Mouse (Mus musculus) lung, embryonic 15.5 days (tissue): ENCODE results near the gene Helz. TPM values are rescaled to one million over a fixed set of nuclear protein-coding genes. Genes with fewer than 3 reads are reported as not detected.
"Not testable (repeated sequence)": the region's sequence is repeated elsewhere in the genome, so short reads cannot be mapped to it uniquely, and the experiment has no call there.

Experiments
- ATAC-seq: fragments of 200-750 bp; cut with Nextera tagmentation; 2 replicates; pipeline ENCODE4 v1.8.0; 2017; ENCODE audit warnings: moderate number of reproducible peaks, borderline replicate concordance; ENCODE audit not compliant: low FRiP score, low TSS enrichment; ENCODE audit errors: extremely low read depth
- H3K27ac ChIP-seq: fragments of 300-500 bp; sonication (generic); 2 replicates; pipeline ENCODE4 v1.5.1; 2015; ENCODE audit warnings: moderate library complexity, mild to moderate bottlenecking, inconsistent platforms
- H3K27me3 ChIP-seq: fragments of 300-500 bp; sonication (generic); 2 replicates; pipeline ENCODE4 v1.6.1; 2015; ENCODE audit warnings: inconsistent platforms
- H3K36me3 ChIP-seq: fragments of 300-500 bp; sonication (generic); 2 replicates; pipeline ENCODE4 v1.6.1; 2015; ENCODE audit warnings: inconsistent platforms
- H3K4me1 ChIP-seq: fragments of 300-500 bp; sonication (generic); 2 replicates; pipeline ENCODE4 v1.6.1; 2015; ENCODE audit warnings: inconsistent platforms
- H3K4me2 ChIP-seq: fragments of 300-500 bp; sonication (generic); 2 replicates; pipeline ENCODE4 v1.6.1; 2015; ENCODE audit warnings: inconsistent platforms, mild to moderate bottlenecking, moderate library complexity
- H3K4me3 ChIP-seq: fragments of 300-500 bp; sonication (generic); 2 replicates; pipeline ENCODE4 v1.5.1; 2015; ENCODE audit warnings: mild to moderate bottlenecking, inconsistent platforms
- H3K9ac ChIP-seq: fragments of 300-500 bp; sonication (generic); 2 replicates; pipeline ENCODE4 v1.6.1; 2015; ENCODE audit warnings: inconsistent platforms
- H3K9me3 ChIP-seq: fragments of 300-500 bp; sonication (generic); 2 replicates; pipeline ENCODE4 v1.6.1; 2016; ENCODE audit warnings: inconsistent platforms
- WGBS: fragments of 180-500 bp; shearing (Covaris S2); methylation state at CpG from one replicate; pipeline ENCODE4 v1.1.7; 2015; 5-methylcytosine and 5-hydroxymethylcytosine counted together
- polyA plus RNA-seq: library from polyadenylated mRNA; unstranded; fragments of >200 nt; fragmentation: Nextera tagmentation; extraction: Ambion mirVana; gene quantifications from 2 replicates; pipeline ENCODE4 v1.2.1, GENCODE M21; 2015

Helz gene
- 17.1 and 20.2 TPM in 2 replicates for polyA plus RNA-seq

- Histone ChIP-seq H3K4me2 (peak within 1 kb of the TSS; percentile 98), H3K27ac (peak within 1 kb of the TSS; percentile 83), H3K4me1 (peaks cover 19% of the 10 kb centered on the region), H3K9ac (peak within 1 kb of the TSS; percentile 93), H3K36me3 (peaks cover 20% of the 10 kb centered on the region; the same call in 1 of the 2 replicates), H3K9me3 (no peaks in the 10 kb centered on the region), H3K4me3 (peak within 1 kb of the TSS; percentile 99), H3K27me3 (no peaks in the 10 kb centered on the region)
- under 1% methylated on average over 68 of the region's 70 CpGs for WGBS
- peak; percentile 79 for ATAC-seq
Measured at GRCm38 (mm10) chr11:107547351-107548203, at the start of gene Helz. Gene Helz, plus strand, starts transcription at chr11:107547930.

- H3K9ac ChIP-seq: no peak overlapping the region
- no peak overlapping the region for H3K27ac ChIP-seq
- no peaks in the 10 kb centered on the region for H3K9me3 ChIP-seq
- no peaks in the 10 kb centered on the region for H3K27me3 ChIP-seq
- no peaks in the 10 kb centered on the region for H3K4me1 ChIP-seq
- H3K4me2 ChIP-seq: no peak overlapping the region
- H3K36me3 ChIP-seq: peaks cover 17% of the 10 kb centered on the region
- WGBS: 77% methylated on average over 8 of the region's 8 CpGs
- ATAC-seq: no peak
- H3K4me3 ChIP-seq: no peak overlapping the region
Measured at GRCm38 (mm10) chr11:107502801-107503200, 44.9 kb upstream of the Helz start.

- not testable (repeated sequence) for H3K27me3 ChIP-seq, ATAC-seq, H3K4me2 ChIP-seq, H3K9me3 ChIP-seq, H3K27ac ChIP-seq, H3K36me3 ChIP-seq, H3K4me3 ChIP-seq, H3K9ac ChIP-seq, H3K4me1 ChIP-seq
- WGBS: 89% methylated on average over 3 of the region's 4 CpGs
Measured at GRCm38 (mm10) chr11:107504364-107504763, 43.4 kb upstream of the Helz start.

GRCm38 (mm10) chr11:107506260-107506659 is 41.5 kb upstream of the Helz start:
- 65% methylated on average over 1 of the region's 1 CpGs for WGBS
- ATAC-seq: no peak
- Histone ChIP-seq H3K36me3 (no peaks in the 10 kb centered on the region; the same call in 1 of the 2 replicates), H3K4me1 (peaks cover 16% of the 10 kb centered on the region), H3K4me2 (no peak overlapping the region), H3K9me3 (no peaks in the 10 kb centered on the region), H3K27ac (no peak overlapping the region), H3K27me3 (no peaks in the 10 kb centered on the region), H3K4me3 (no peak overlapping the region), H3K9ac (no peak overlapping the region)

GRCm38 (mm10) chr11:107509631-107510338 is 37.9 kb upstream of the Helz start:
- Histone ChIP-seq H3K27me3 (no peaks in the 10 kb centered on the region), H3K4me1 (peaks cover 20% of the 10 kb centered on the region), H3K27ac (no peak overlapping the region), H3K9me3 (no peaks in the 10 kb centered on the region), H3K4me3 (no peak overlapping the region), H3K9ac (no peak overlapping the region), H3K4me2 (peak overlapping the region; percentile 40; the same call in 1 of the 2 replicates), H3K36me3 (no peaks in the 10 kb centered on the region)
- peak; percentile 39; the same call in 1 of the 2 replicates for ATAC-seq
- WGBS: 18% methylated on average over 11 of the region's 11 CpGs

- H3K27ac ChIP-seq: no peak overlapping the region
- no peaks in the 10 kb centered on the region for H3K9me3 ChIP-seq
- 5% methylated on average over 18 of the region's 18 CpGs for WGBS
- ATAC-seq: peak; percentile 51; the same call in 1 of the 2 replicates
- H3K27me3 ChIP-seq: no peaks in the 10 kb centered on the region
- H3K9ac ChIP-seq: peak overlapping the region; percentile 27; the same call in 1 of the 2 replicates
- no peaks in the 10 kb centered on the region for H3K36me3 ChIP-seq
- H3K4me3 ChIP-seq: 0 out of 2 replicates have a peak overlapping the region, but pooled peaks have one; percentile 0
- peaks cover 20% of the 10 kb centered on the region for H3K4me1 ChIP-seq
- H3K4me2 ChIP-seq: peak overlapping the region; percentile 40
Measured at GRCm38 (mm10) chr11:107510362-107511269, 37.1 kb upstream of the Helz start.

- H3K4me1 ChIP-seq: peaks cover 20% of the 10 kb centered on the region
- 45% methylated on average over 5 of the region's 5 CpGs for WGBS
- not testable (repeated sequence) for ATAC-seq, H3K4me3 ChIP-seq, H3K36me3 ChIP-seq, H3K27ac ChIP-seq, H3K9me3 ChIP-seq, H3K27me3 ChIP-seq, H3K4me2 ChIP-seq, H3K9ac ChIP-seq
Measured at GRCm38 (mm10) chr11:107511954-107512353, 35.8 kb upstream of the Helz start.

- Histone ChIP-seq H3K27ac (no peak overlapping the region), H3K4me3 (no peak overlapping the region), H3K4me2 (no peak overlapping the region), H3K9me3 (no peaks in the 10 kb centered on the region), H3K4me1 (peaks cover 20% of the 10 kb centered on the region), H3K9ac (no peak overlapping the region), H3K27me3 (no peaks in the 10 kb centered on the region), H3K36me3 (no peaks in the 10 kb centered on the region)
- ATAC-seq: no peak
- 48% methylated on average over 10 of the region's 10 CpGs for WGBS
Measured at GRCm38 (mm10) chr11:107513047-107513446, 34.7 kb upstream of the Helz start.

GRCm38 (mm10) chr11:107516387-107516786 is 31.3 kb upstream of the Helz start:
- no peak overlapping the region for H3K9ac ChIP-seq
- H3K27me3 ChIP-seq: no peaks in the 10 kb centered on the region
- no peaks in the 10 kb centered on the region for H3K9me3 ChIP-seq
- WGBS: 92% methylated on average over 2 of the region's 2 CpGs
- no peak overlapping the region for H3K4me3 ChIP-seq
- no peak for ATAC-seq
- H3K36me3 ChIP-seq: no peaks in the 10 kb centered on the region
- peaks cover 3% of the 10 kb centered on the region for H3K4me1 ChIP-seq
- no peak overlapping the region for H3K4me2 ChIP-seq
- no peak overlapping the region for H3K27ac ChIP-seq

- no peak overlapping the region for H3K4me3 ChIP-seq
- no peaks in the 10 kb centered on the region for H3K27me3 ChIP-seq
- H3K4me2 ChIP-seq: no peak overlapping the region
- ATAC-seq: no peak
- no peaks in the 10 kb centered on the region for H3K9me3 ChIP-seq
- no peak overlapping the region for H3K27ac ChIP-seq
- 56% methylated on average over 5 of the region's 5 CpGs for WGBS
- H3K9ac ChIP-seq: no peak overlapping the region
- no peaks in the 10 kb centered on the region for H3K4me1 ChIP-seq
- no peaks in the 10 kb centered on the region for H3K36me3 ChIP-seq
Measured at GRCm38 (mm10) chr11:107518645-107519429, 28.9 kb upstream of the Helz start.

- Histone ChIP-seq H3K4me3 (no peak overlapping the region), H3K27me3 (no peaks in the 10 kb centered on the region), H3K4me1 (no peaks in the 10 kb centered on the region), H3K9ac (no peak overlapping the region), H3K36me3 (no peaks in the 10 kb centered on the region), H3K9me3 (no peaks in the 10 kb centered on the region), H3K27ac (no peak overlapping the region), H3K4me2 (no peak overlapping the region)
- WGBS: 56% methylated on average over 1 of the region's 1 CpGs
- no peak for ATAC-seq
Measured at GRCm38 (mm10) chr11:107521153-107521552, 26.6 kb upstream of the Helz start.
